Mouse (Mus musculus): ENCODE results near the gene Shisa9.
A peak's percentile ranks its signal among the peaks of the same experiment; 100 is the strongest.
"Not testable (repeated sequence)": the region's sequence is repeated elsewhere in the genome, so short reads cannot be mapped to it uniquely, and the experiment has no call there.

Shisa9 gene

DNA sequence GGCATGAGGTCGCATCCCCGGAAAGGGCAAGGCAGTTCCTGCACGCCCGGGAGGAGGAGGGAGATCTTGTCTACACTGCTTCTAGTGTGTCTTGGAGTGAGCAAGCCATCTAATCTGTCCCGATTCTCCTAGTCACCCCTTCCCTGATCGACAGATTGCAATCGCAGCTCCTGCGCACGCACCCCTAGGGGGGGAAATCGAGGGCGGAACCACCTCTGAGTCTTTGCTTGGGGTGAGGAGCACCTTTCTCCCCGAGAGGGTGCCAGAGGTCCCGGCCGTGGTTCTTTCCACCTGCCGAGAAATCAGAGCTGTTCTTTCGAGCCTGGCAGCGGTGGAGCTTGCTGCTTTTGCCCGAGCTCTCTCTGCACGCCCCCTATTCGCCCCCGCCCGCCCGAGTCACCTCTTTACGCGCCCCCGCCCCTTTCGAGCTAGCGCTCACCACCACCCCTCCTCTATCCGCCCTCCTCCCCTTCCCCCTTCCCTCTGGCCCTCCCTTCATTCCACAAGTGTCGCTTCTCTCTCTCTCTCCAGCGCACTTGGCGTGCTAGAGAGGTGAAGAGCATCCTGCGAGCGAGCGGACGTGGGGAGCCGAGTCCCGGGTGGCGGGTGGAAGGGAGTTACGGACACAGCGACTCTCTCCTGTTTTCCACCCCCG lies at the start of gene Shisa9:
Gene Shisa9, plus strand, starts transcription at position 498 of the 655 bp plus-strand sequence.
- no peak for DNase-seq

DNA sequence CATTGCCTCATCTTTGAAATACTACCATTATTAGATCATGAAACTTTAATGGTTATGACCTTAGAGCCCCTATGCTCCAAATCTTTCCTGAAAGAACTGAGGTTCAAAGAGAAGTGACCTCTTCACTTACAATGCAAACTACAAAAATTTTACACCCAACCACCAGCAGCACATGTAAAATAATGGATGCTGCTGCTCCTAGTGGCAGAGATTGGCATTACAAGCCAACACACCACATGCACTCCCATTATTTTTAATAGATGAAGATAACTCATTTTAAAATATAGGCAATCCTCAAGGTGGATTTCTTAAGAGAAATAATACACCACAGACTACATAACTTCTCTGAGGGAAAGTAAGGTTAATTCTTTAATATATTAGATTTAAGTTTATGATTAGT lies 43.4 kb upstream of the Shisa9 start:
- peak; percentile 10 to 28 for DNase-seq

DNA sequence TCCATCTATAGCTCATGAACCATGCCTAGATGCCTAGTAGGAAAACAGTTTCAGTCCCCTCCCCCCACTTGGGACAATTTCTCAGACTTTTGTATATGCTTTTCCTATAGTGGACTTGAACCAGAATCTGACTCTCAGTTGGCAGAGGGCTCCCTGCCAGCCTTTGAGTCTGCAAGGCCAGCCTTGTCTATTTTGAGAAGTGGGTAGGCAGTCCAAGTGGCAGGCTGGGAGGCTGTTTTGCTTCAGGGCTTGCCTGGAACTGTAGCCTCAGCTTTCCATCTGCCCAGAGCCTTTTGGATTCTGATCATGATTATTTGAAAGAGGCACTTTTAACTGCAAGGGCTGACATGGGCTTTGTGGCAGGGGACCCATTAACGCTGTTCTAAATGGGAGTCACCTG lies 23.2 kb upstream of the Shisa9 start:
- DNase-seq: no peak

DNA sequence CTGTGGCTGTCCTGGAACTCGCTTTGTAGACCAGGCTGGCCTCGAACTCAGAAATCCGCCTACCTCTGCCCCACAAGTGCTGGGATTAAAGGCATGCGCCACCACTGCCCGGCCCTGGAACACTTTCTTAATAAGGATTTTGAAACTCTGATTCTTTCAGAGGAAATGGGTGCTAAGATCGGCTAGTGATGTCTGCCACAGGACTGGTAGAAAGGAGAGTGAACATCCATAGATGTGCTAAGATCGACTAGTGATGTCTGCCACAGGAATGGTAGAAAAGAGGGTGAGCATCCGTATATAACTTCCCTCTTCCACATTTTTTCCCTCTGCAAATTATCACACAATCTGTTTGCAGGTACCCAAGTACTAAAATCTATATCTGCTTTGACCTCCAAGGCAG lies 17.9 kb upstream of the Shisa9 start:
- DNase-seq: no peak

DNA sequence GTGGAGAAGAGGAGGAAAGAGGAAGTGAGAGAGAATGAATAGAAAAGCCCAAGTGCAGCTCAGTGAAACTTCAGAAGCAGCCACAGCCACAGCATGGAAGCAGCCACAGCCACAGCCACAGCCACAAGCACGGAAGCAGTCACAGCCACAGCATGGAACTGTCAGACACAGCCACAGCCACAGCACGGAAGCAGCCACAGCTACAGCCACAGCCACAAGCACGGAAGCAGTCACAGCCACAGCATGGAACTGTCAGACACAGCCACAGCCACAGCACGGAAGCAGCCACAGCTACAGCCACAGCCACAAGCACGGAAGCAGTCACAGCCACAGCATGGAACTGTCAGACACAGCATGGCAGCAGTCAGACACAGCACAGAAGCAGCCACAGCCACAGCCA lies 17.1 kb upstream of the Shisa9 start:
- not testable (repeated sequence) for DNase-seq

DNA sequence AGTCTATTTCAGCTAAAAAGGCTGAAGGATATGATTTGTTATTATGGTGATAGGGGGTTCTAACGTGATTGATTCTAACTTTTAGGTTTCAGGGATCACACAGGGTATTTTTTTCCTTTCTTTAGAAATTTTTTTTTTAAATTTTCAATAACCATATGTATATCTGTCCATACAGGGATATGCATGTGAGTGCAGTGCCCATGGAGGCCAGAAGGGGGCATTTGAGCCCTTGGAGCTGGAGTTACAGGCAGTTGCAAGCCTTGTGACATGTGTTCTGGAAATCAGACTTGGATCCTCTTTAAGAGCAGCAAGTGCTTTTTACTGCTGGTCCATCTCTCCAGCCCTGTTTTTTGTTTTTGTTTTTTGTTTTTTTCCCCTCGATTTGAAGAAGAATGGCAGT lies 16.3 kb upstream of the Shisa9 start:
- no peak for DNase-seq

DNA sequence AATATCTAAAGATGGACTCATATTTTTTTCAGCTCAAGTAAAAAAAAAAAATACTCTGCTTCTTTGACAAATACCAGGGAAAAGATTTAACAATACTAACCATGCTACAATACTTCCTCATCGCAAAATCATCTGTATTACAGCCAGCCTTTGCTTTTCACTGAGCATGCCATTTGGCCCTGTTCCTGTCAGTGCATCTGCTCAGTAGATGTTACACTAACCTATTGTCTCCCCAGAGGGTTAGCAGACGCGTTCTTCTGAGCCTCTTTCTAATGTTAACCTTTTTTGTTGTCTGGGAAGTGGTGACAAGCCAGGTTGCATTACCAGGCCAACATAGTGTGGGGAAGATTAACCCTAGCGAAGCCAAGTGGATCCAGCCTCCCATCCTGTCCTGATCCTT lies 10.2 kb upstream of the Shisa9 start:
- no peak for DNase-seq

DNA sequence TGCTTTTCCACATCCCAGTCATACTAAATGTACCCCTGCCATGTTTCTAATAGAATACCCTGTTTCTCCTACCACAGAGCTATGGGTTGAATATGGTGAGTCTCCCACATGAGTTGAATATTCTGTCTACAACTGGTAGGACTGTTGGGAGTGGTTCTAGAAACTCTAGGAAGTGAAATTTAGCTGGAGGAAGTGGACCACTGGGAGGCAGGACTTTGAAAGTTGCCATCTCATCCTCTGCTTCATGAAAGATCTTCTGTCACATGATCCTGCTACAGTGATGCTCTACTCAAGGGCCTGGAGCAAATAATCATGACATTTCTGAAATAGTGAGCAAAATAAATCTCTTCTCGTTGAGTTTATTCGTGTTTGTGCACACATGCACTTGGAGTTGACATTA lies 7.2 kb upstream of the Shisa9 start:
- no peak for DNase-seq

DNA sequence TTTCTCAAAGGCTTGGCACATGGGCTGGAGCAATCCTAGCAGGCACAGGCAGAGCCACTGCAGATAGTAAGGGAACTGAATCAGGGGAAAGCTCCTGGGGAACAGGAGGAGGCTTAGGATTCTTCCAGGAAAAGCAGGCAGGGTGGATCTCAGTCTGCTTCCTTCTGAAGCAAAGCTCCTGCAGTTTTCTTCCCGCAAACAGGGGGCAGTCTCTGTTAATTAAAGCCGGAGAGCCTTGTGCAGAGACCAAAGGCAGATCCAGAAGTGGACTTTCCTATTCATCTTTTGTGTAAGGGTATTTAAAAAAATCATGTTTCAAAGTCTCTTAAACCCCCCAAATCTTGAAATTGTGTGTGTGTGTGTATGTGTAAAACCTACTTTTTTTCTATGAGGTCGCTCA lies 3.1 kb upstream of the Shisa9 start:
- DNase-seq: no peak

DNA sequence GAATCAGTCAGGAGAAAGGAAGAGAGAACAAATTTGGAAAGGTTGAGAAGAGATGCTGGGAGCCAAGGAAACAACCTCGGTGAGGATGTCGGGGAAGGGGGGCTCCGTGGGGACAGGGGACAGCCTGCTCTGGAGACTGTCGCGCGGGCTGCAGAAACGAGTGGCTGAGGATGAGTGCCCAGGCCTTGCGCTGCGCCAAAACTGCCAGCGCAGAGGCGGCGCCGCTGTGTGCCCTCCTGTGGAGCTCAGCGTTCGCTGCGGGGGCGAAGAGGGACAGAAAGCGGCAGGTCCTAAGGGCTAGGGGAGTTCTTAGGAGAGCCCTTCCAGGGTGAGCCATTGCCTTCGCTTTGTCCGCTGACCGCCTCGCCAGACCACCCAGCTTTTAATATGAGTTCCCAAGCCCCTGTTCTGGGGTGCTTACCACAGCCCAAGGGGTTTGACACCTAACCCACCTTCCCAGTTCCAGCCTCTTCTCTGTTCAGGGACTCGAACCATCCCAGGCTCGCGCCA lies 752 bp upstream of the Shisa9 start:
- DNase-seq: no peak

DNA sequence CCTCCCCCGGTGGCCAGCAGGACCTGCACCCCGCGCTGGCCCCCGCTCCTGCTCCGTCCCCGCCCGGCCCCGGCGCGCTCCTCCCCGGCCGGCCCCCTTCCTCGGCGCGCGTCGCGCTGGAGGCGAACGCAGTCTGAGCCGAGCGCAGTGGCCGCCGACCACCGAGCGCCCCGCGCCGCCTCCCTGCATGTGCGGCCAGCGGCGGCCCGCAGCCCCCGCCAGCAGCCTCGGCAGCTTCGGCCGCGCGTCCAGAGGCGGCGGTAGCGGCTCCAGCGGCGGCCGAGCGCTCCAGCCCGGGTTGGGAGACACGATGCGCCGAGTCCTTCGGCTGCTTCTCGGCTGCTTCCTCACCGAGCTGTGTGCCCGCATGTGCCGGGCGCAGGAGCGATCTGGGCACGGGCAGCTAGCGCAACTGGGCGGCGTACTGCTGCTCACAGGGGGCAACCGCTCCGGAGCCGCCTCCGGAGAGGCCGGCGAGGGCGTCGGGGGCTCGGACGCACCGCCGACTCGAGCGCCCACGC lies 418 bp downstream of the Shisa9 start:
- DNase-seq: no peak

DNA sequence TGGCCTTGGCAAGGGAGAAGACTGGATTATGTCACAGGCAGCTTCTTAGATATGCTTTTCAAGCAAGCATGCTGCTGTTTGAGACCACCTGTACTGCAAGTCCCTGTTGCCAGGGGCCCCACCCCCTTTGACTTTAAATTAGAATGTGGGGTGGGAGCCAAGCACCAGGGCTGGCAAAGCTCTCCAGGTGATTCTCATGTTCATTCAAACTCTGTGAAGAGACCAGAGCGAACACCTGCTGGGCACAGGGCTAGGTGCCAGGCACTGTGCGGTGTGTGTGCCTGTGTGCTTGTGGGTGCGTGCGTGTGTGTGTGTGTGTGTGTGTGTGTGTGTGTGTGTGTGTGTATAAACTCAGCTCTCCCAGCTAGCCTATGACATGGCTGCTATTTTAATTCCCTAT lies 3.1 kb downstream of the Shisa9 start:
- no peak for DNase-seq

DNA sequence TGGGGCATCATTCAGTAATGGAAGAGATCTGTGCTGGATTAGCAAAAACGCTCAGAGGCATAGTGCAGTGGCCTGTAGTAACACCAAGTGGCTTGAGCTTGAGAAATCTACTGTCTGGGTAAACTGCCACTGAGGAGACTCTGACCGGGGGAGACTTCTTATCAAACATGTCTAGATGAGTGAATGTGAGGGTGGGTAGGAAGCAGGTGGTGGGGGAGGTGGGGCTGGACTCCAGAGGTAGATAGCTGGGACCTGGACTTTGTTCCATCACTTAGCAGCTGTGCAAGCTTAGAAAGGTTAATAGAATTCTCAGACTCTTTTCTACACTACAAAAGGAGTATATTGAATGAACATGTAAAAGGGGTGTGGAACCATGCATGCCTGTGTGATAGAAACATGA lies 21.3 kb downstream of the Shisa9 start:
- no peak for DNase-seq

DNA sequence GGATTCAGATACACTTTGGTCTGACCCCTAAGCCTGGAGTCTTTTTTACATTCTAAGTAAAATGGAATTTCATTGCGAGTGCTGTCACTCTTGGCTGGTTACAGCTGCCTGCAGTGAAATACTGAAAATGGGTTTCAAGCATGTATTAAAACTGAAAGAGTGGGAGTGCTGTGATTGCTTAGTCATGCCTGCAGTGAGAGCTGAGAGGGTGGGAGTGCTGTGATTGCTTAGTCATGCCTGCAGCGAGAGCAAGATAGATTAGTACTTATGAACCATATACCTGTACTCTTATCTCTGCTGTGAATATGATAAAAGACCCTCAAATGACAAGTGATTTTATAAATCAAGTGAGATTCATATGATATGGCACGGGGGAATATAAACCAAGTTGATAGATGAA lies 26.2 kb downstream of the Shisa9 start:
- no peak for DNase-seq

DNA sequence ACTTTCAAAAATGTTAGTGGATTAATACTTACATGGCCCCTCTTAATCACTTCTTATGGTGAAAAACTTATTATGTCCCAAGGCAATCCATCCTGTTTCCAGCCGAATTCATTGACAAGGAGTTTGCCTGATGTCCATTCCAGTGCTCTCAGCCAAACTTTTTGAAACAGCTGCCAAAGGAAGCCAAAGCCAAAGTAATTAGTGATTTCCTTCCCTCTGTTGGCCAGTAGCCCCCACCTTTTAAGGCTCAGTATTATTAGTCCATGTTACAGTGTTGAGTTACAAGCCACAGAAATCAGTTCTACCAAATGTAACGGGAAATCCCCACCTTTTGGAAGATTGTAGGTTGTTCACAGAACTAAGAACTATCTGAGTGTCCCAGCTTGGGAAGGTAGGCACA lies 28.8 kb downstream of the Shisa9 start:
- no peak for DNase-seq

DNA sequence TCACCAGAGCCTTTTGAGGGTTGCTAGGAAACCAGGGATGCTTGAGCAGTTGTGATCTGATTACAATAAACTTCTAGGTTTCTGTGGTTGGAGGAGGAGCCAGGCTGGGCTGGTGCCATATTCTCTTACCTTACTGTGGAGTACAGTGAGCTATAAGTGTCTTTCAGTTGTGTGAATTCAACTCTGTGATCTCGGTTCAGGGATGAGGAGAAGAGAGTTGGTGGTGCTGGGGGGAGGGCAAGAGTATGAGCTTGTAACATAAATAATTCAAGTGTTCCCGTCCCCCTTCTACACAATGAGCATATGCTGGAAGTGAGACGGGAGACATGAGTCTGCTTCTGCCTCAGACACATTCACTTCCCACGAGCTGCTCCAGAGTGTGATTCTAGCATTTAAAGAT lies 30.6 kb downstream of the Shisa9 start:
- no peak for DNase-seq

DNA sequence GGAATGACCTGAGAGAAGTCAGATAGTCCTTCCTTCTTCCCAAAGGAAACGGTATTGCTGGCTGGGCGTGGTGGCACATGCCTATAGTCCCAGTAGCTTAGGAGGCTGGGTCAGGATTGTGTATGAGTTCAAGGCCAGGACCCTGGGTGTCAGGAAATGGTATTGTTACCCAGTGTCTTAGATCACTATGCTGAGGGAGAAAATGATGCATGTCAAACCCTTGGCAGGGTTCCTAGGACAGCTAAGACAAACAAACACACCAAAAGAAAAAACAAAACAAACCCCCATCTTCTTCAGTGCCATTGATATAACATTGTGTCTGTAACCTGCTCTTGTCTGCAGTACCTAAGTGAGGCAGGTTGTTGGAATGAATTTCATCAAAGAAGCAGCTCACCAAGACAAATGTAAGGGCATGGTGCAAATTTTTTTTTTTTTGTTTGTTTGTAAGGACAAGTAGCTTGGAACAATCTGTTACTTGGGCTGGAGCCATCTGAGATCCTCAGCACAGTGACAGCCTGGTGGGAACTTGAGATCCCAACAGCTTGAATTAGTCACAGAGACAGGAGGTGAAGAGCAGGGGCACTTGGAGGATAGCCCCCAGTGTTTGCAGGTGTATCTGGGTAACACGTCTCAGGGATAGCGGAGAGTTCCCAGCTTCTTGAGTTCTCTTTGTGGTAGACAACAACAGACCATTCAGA lies 34.2 kb downstream of the Shisa9 start:
- no peak for DNase-seq

DNA sequence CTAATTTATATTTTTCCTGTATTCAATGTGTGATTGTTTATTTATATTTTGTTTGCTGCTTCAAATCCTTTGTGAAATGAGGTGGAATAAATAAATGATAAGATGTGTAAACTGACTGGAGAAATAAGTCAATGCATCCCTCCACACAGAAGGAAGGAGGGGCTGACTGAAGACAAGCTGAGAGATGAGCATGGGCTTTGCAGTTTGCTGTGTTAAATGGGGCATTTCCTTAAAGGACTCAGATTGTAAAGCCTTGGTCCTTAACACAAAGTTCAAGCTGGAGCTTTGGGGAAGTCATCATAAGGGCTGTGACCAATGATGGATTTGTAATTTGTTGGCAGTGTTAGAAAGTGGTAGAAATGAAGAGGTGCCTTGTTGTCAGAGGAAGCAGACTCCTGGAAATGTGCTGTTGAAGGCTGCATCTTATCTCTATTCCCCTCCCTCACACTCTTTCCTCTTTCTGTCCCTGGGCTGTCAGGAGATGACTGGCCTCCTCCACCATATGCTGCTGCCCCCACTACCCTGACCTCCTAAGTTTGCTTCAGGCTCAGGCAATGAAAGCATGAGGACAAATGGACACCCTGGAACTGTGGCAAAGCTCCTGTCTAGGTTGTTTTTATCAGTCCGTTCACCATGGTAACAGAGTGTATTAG lies 36.3 kb downstream of the Shisa9 start:
- no peak for DNase-seq

DNA sequence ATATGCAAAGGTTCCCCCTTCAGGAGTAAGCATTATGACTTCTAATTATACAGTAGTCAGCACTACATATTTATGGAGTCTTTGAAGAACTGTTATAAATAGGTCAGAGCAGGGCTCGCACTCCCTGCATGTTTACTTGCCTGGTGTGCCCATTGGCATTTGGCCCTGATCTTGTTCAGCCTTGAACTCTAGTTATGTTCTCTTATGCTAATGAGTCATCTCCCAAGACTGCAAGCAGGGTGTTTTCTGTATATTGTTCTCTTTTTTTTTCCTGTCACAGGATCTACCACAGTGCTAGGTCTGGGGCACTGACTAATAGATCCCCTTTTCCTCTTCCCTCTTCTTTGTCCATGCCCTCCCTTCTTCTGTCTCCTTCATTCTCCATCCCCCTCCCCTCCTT lies 48.5 kb downstream of the Shisa9 start:
- no peak for DNase-seq

DNA sequence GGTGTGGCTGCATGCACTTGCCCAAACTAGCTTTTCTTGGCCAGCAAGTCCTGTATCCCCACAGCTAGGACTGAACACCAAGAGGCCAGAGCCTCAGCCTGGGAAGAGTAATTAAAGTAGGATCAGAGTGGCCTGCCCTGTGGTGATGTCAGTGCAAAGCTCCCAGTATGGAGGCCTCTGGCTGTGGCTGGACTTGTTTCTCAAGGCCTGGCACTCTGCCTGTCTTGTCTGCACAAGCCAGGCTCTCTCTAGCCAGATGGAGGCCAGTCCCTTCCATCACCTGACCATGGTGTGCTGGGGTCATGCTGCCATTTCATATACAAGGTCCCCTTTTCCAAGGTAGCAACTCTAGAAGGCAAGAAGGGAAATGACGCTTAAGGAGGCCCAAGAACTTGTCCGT lies 51.0 kb downstream of the Shisa9 start:
- no peak for DNase-seq

DNA sequence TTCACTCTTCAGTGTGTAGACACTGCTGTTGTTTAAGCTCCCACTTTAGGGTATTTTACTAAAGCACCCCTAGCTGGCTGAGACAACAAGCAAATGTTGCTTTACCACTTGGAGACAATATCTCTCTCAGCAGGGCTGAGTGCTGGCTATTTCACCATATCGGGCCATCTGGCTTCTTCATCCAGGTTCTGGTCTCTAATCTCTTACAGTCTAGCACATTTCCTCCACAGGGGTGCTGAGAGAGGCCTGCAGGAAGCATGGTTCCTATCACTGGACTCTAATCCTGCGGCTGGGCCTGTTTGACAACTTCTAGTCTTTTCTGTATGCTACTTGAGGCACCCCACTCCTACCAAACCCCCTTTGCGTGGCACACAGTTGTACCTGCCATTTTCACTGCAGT lies 51.7 kb downstream of the Shisa9 start:
- DNase-seq: no peak

DNA sequence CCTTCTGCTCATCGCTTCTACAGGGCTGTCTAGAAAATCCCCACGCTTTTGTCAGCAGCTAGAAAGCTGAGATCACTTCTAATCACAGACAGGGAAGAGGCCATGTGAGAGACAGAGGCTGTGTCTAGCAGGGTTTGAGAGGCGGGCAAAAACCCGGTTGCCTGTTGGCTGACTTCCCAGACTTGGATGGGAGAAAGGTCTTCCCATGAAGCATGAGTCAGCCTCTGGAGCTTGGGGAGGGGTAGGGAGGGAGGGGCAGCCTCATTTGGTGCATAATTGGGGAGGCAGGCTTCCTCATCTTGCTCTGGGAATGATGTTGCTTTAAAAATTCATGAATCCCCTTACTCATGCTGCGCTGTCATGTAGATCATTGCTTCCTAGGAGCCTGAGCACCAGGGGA lies 57.0 kb downstream of the Shisa9 start:
- DNase-seq: no peak

DNA sequence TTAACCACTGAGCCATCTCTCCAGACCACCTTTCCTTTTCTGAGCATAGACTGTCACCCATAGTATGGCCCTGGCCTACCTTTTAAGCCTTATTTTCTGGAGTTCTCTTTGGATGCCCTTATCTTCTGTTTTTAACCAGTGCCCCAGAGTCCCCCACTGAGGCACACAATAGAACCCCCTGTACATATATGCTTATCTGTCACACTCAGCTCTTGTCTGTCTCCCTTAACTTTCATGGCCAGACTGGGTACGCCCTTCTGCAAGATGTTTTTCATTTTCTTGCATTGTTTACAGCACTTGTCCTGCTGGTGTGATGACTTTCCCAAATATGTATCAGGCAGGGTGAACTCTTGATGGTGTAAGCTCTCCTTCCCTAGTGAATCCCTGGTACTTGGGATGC lies 68.1 kb downstream of the Shisa9 start:
- no peak for DNase-seq

DNA sequence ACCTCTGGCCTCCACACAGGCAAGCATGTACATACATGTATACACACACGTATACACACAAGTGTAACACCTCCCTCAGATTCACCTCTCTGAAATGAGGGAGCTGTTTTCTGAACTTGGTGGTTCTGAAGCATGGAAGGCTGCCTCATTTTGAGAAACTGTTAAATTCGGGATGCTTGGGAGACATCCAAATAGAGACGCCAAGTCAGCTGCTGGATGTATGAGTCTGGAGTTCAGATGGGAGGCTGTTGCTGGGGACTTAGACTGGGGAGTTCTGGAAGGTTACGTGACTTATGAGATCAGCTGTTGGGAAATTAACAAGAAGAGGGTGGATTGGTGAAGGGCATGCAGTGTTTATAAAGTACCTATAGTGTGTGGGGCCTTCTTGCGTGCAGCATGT lies 88.7 kb downstream of the Shisa9 start:
- no peak for DNase-seq

Data from thymus, postnatal 36 days (tissue).